Mouse (Mus musculus): ENCODE results near the gene Fktn.
"Not testable (repeated sequence)": the region's sequence is repeated elsewhere in the genome, so short reads cannot be mapped to it uniquely, and the experiment has no call there.

Fktn gene

GRCm38 (mm10) chr4:53772004-53772403, 58.2 kb downstream of the Fktn start:
- DNase-seq (ENCODE audit: low spot score) = no peak

- no peak for DNase-seq (ENCODE audit: low spot score)
Observed at GRCm38 (mm10) chr4:53773911-53774310, 60.1 kb downstream of the Fktn start.

GRCm38 (mm10) chr4:53781396-53781795, 67.6 kb downstream of the Fktn start:
- no peak for DNase-seq (ENCODE audit: low spot score)

- no peak for DNase-seq (ENCODE audit: low spot score)
Observed at GRCm38 (mm10) chr4:53782216-53783070, 68.6 kb downstream of the Fktn start.

- DNase-seq (ENCODE audit: low spot score) = no peak
Observed at GRCm38 (mm10) chr4:53785746-53786398, 72.1 kb downstream of the Fktn start.

- DNase-seq (ENCODE audit: low spot score) = no peak
Observed at GRCm38 (mm10) chr4:53786851-53787250, 73.1 kb downstream of the Fktn start.

GRCm38 (mm10) chr4:53789346-53789745, 75.5 kb downstream of the Fktn start:
- DNase-seq (ENCODE audit: low spot score) = no peak

GRCm38 (mm10) chr4:53794257-53794966, 80.6 kb downstream of the Fktn start:
- no peak for DNase-seq (ENCODE audit: low spot score)

GRCm38 (mm10) chr4:53795086-53795485, 81.3 kb downstream of the Fktn start:
- no peak for DNase-seq (ENCODE audit: low spot score)

GRCm38 (mm10) chr4:53795706-53796105, 81.9 kb downstream of the Fktn start:
- DNase-seq (ENCODE audit: low spot score) = no peak

- no peak for DNase-seq (ENCODE audit: low spot score)
Observed at GRCm38 (mm10) chr4:53796865-53797772, 83.3 kb downstream of the Fktn start.

- DNase-seq (ENCODE audit: low spot score) = no peak
Observed at GRCm38 (mm10) chr4:53798896-53799676, 85.3 kb downstream of the Fktn start.

- no peak for DNase-seq (ENCODE audit: low spot score)
Observed at GRCm38 (mm10) chr4:53799753-53800152, 86.0 kb downstream of the Fktn start.

GRCm38 (mm10) chr4:53803674-53804073, 89.9 kb downstream of the Fktn start:
- DNase-seq (ENCODE audit: low spot score) = not testable (repeated sequence)

GRCm38 (mm10) chr4:53806428-53806827, 92.6 kb downstream of the Fktn start:
- not testable (repeated sequence) for DNase-seq (ENCODE audit: low spot score)

- DNase-seq (ENCODE audit: low spot score) = no peak
Observed at GRCm38 (mm10) chr4:53818320-53818719, 104.5 kb downstream of the Fktn start.

GRCm38 (mm10) chr4:53823697-53824096, 109.9 kb downstream of the Fktn start:
- no peak for DNase-seq (ENCODE audit: low spot score)

GRCm38 (mm10) chr4:53824831-53825230, 111.0 kb downstream of the Fktn start:
- DNase-seq (ENCODE audit: low spot score) = no peak

GRCm38 (mm10) chr4:53825821-53826605, 112.2 kb downstream of the Fktn start, which contains the start of gene Tmem38b:
Tmem38b (plus strand) TSS chr4:53826045.
- peak; percentile 59 for DNase-seq (ENCODE audit: low spot score)
